Mouse (Mus musculus) stomach, embryonic 16.5 days (tissue): ENCODE data around the gene Ric3. TPM values are rescaled to one million over a fixed set of nuclear protein-coding genes. Genes with fewer than 3 reads are reported as not detected.
"Not testable (repeated sequence)": the region's sequence is repeated elsewhere in the genome, so short reads cannot be mapped to it uniquely, and the experiment has no call there.

Experiments used
- ATAC-seq: fragments of 200-750 bp; cut with Nextera tagmentation; 2 replicates; pipeline ENCODE4 v1.8.0; 2017; ENCODE audit warnings: moderate number of reproducible peaks, moderate TSS enrichment; ENCODE audit not compliant: insufficient read depth, low FRiP score
- H3K27ac ChIP-seq: fragments of 300-500 bp; sonication (generic); 2 replicates; pipeline ENCODE4 v1.5.1; 2014; ENCODE audit warnings: low read length
- H3K27me3 ChIP-seq: fragments of 300-500 bp; sonication (generic); 2 replicates; pipeline ENCODE4 v1.6.1; 2014; ENCODE audit warnings: low read length, control low read depth, mixed read lengths; ENCODE audit not compliant: control insufficient read depth, insufficient read depth
- H3K36me3 ChIP-seq: fragments of 300-500 bp; sonication (generic); 2 replicates; pipeline ENCODE4 v1.6.1; 2014; ENCODE audit warnings: low read length; ENCODE audit not compliant: control insufficient read depth, insufficient read depth
- H3K4me1 ChIP-seq: fragments of 300-500 bp; sonication (generic); 2 replicates; pipeline ENCODE4 v1.6.1; 2014; ENCODE audit warnings: low read length, control low read depth, mixed read lengths; ENCODE audit not compliant: control insufficient read depth, insufficient read depth
- H3K4me2 ChIP-seq: fragments of 300-500 bp; sonication (generic); 2 replicates; pipeline ENCODE4 v1.6.1; 2014; ENCODE audit warnings: low read depth, low read length, mixed read lengths
- H3K4me3 ChIP-seq: fragments of 300-500 bp; sonication (generic); replicated peaks from 2 replicates; pipeline ENCODE4 v1.5.1; 2014; ENCODE audit warnings: mild to moderate bottlenecking, low read length
- H3K9ac ChIP-seq: fragments of 300-500 bp; sonication (generic); 2 replicates; pipeline ENCODE4 v1.6.1; 2014; ENCODE audit warnings: low read length
- H3K9me3 ChIP-seq: fragments of 300-500 bp; sonication (generic); replicated peaks from 2 replicates; pipeline ENCODE4 v1.6.1; 2016; ENCODE audit warnings: low read length, control low read depth; ENCODE audit not compliant: control insufficient read depth
- WGBS: fragments of 180-500 bp; shearing (Covaris S2); extraction: QIAGEN DNeasy Blood & Tissue Kit; methylation state at CpG from one replicate; pipeline ENCODE4 v1.1.7; 2014; 5-methylcytosine and 5-hydroxymethylcytosine counted together
- polyA plus RNA-seq: library from polyadenylated mRNA; unstranded; fragments of >200 nt; fragmentation: Nextera tagmentation; extraction: Ambion mirVana; gene quantifications from 2 replicates; pipeline ENCODE4 v1.2.1, GENCODE M21; 2015

Ric3 gene
- polyA plus RNA-seq, result 2.4 and 2.9 TPM in 2 replicates

DNA sequence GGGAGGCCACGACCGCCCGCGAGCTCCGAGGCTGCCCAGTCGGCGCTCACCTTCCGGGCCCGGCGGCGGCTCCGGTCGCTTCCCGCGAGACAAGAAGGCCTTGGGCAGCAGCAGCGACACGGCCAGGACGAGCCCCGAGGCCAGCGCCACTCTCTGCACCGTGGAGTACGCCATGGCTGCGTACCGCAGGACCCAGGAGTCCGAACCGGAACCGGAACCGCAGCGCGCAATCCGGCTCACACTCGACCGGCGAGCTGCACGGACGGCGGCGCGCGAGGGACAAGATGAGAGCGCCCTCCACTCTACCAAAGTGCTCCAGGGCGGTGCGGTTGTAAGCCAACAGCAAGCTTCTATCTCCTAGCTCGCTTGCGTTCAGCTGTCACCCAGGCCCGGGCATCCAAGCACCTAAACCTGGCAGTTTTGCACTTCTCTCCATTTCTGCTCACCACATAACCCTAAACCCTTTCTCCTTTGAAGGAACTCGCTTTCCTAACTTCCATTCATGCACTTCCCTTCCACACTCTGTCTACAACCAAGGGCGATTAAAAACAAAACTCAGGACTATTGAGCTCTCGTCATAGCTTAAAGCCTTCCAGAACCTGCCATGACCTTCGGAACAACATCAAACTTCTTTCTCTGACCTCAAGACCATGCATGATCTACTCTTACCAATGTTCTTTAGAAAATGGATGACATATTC is at the start of gene Ric3:
TSS of gene Ric3 (minus strand) at position 219 of the 700 bp plus-strand sequence.
- peak within 1 kb of the TSS; percentile 58 for H3K4me2 ChIP-seq
- no peaks in the 10 kb centered on the region for H3K36me3 ChIP-seq
- 5% methylated on average over 50 of the region's 50 CpGs for WGBS
- H3K9me3 ChIP-seq, result no peaks in the 10 kb centered on the region
- ATAC-seq, result 0 out of 2 replicates have a peak, but pooled peaks have one; percentile 53
- H3K27me3 ChIP-seq, result peaks cover 11% of the 10 kb centered on the region
- no peak within 1 kb of the TSS for H3K27ac ChIP-seq
- H3K4me3 ChIP-seq, result peak within 1 kb of the TSS; percentile 50
- peak within 1 kb of the TSS; percentile 35; the same call in 1 of the 2 replicates for H3K9ac ChIP-seq
- peaks cover 8% of the 10 kb centered on the region; the same call in 1 of the 2 replicates for H3K4me1 ChIP-seq

- Histone ChIP-seq H3K27me3 (no peaks in the 10 kb centered on the region), H3K36me3 (no peaks in the 10 kb centered on the region), H3K4me3 (no peak overlapping the region), H3K4me2 (no peak overlapping the region), H3K27ac (no peak overlapping the region), H3K9me3 (no peaks in the 10 kb centered on the region), H3K4me1 (no peaks in the 10 kb centered on the region), H3K9ac (no peak overlapping the region)
- no peak for ATAC-seq
- WGBS, result 65% methylated on average over 2 of the region's 2 CpGs
Measured at GRCm38 (mm10) chr7:109131565-109131964, 48.4 kb upstream of the Ric3 start.

GRCm38 (mm10) chr7:109129946-109130686 is 47.0 kb upstream of the Ric3 start:
- no peaks in the 10 kb centered on the region for H3K4me1 ChIP-seq
- H3K36me3 ChIP-seq, result no peaks in the 10 kb centered on the region
- 71% methylated on average over 5 of the region's 5 CpGs for WGBS
- no peak for ATAC-seq
- H3K9me3 ChIP-seq, result no peaks in the 10 kb centered on the region
- H3K27me3 ChIP-seq, result no peaks in the 10 kb centered on the region
- H3K27ac ChIP-seq, result no peak overlapping the region
- no peak overlapping the region for H3K4me3 ChIP-seq
- H3K9ac ChIP-seq, result no peak overlapping the region
- H3K4me2 ChIP-seq, result no peak overlapping the region

GRCm38 (mm10) chr7:109129442-109129841 is 46.3 kb upstream of the Ric3 start:
- Histone ChIP-seq H3K27me3 (no peaks in the 10 kb centered on the region), H3K27ac (no peak overlapping the region), H3K9me3 (no peaks in the 10 kb centered on the region), H3K9ac (no peak overlapping the region), H3K4me1 (no peaks in the 10 kb centered on the region), H3K4me2 (no peak overlapping the region), H3K36me3 (no peaks in the 10 kb centered on the region), H3K4me3 (no peak overlapping the region)
- no peak for ATAC-seq

- Histone ChIP-seq H3K36me3 (no peaks in the 10 kb centered on the region), H3K27ac (no peak overlapping the region), H3K9me3 (no peaks in the 10 kb centered on the region), H3K4me3 (no peak overlapping the region), H3K27me3 (no peaks in the 10 kb centered on the region), H3K4me1 (no peaks in the 10 kb centered on the region), H3K4me2 (no peak overlapping the region), H3K9ac (no peak overlapping the region)
- no peak for ATAC-seq
- WGBS, result 52% methylated on average over 4 of the region's 4 CpGs
Measured at GRCm38 (mm10) chr7:109115929-109116328, 32.8 kb upstream of the Ric3 start.

- H3K27ac ChIP-seq, ATAC-seq, H3K4me3 ChIP-seq, H3K27me3 ChIP-seq, H3K9me3 ChIP-seq, H3K36me3 ChIP-seq, H3K9ac ChIP-seq, H3K4me2 ChIP-seq, H3K4me1 ChIP-seq: not testable (repeated sequence)
- WGBS, result 33% methylated on average over 1 of the region's 4 CpGs
Measured at GRCm38 (mm10) chr7:109115488-109115887, 32.4 kb upstream of the Ric3 start.

GRCm38 (mm10) chr7:109114950-109115349 is 31.8 kb upstream of the Ric3 start:
- no peaks in the 10 kb centered on the region for H3K9me3 ChIP-seq
- no peak overlapping the region for H3K27ac ChIP-seq
- no peak; the same call in 1 of the 2 replicates for ATAC-seq
- no peak overlapping the region for H3K9ac ChIP-seq
- no peaks in the 10 kb centered on the region for H3K4me1 ChIP-seq
- H3K4me2 ChIP-seq, result no peak overlapping the region
- H3K27me3 ChIP-seq, result no peaks in the 10 kb centered on the region
- H3K4me3 ChIP-seq, result no peak overlapping the region
- WGBS, result 25% methylated on average over 10 of the region's 10 CpGs
- no peaks in the 10 kb centered on the region for H3K36me3 ChIP-seq

- ATAC-seq, result no peak
Measured at GRCm38 (mm10) chr7:109111000-109111399, 27.9 kb upstream of the Ric3 start.

GRCm38 (mm10) chr7:109104894-109105293 is 21.8 kb upstream of the Ric3 start:
- H3K9me3 ChIP-seq, result no peaks in the 10 kb centered on the region
- H3K4me3 ChIP-seq, result no peak overlapping the region
- H3K9ac ChIP-seq, result no peak overlapping the region
- 33% methylated on average over 1 of the region's 1 CpGs for WGBS
- no peaks in the 10 kb centered on the region for H3K27me3 ChIP-seq
- no peaks in the 10 kb centered on the region for H3K4me1 ChIP-seq
- no peaks in the 10 kb centered on the region for H3K36me3 ChIP-seq
- H3K4me2 ChIP-seq, result no peak overlapping the region
- no peak for ATAC-seq
- no peak overlapping the region for H3K27ac ChIP-seq

More at GRCm38 (mm10) chr7:109111000-109111399, 27.9 kb upstream of the Ric3 start:
- H3K27ac ChIP-seq, result no peak overlapping the region
- H3K9me3 ChIP-seq, result no peaks in the 10 kb centered on the region
- no peaks in the 10 kb centered on the region for H3K27me3 ChIP-seq
- H3K9ac ChIP-seq, result no peak overlapping the region
- no peaks in the 10 kb centered on the region for H3K36me3 ChIP-seq
- no peaks in the 10 kb centered on the region for H3K4me1 ChIP-seq
- no peak overlapping the region for H3K4me2 ChIP-seq
- H3K4me3 ChIP-seq, result no peak overlapping the region
- 68% methylated on average over 5 of the region's 5 CpGs for WGBS
